Mouse (Mus musculus): ENCODE results near the gene Scel. TPM values are rescaled to one million over a fixed set of nuclear protein-coding genes. Genes with fewer than 3 reads are reported as not detected.

The Scel gene
- polyA plus RNA-seq, 1 experiment = 0.07 TPM

DNA sequence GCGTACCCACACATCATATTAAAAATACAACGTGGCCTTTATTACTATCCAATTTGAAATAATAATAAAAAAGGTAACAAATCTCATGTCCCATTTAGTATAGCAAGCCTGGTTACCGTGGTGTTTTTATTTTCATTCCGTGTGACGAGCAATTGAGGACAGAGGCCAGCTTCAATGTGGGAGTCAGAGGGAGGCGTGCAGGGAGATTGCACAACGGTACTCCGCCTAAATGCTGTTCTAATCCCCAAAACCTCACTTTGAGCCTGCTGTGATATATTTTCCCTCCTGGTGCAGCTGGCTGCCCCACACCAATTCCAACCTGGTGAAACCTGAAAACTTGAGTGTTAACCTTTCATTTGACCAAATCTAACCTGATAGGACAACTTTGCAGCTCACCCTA is 27.5 kb upstream of the Scel start:
- Histone ChIP-seq H3K36me3 (ENCODE audit: control insufficient read depth, insufficient read depth, low read length) (no peaks in the 10 kb centered on the region), H3K4me3 (ENCODE audit: control insufficient read depth, insufficient read depth, low read length) (no peak overlapping the region), H3K27ac (ENCODE audit: control insufficient read depth, insufficient read depth, low read length) (no peak overlapping the region), H3K4me1 (replicated peaks; ENCODE audit: control insufficient read depth, insufficient read depth, low read length) (no peaks in the 10 kb centered on the region), H3K27me3 (ENCODE audit: control insufficient read depth, insufficient read depth, low read length) (no peaks in the 10 kb centered on the region)
- TF ChIP-seq CTCF (IDR thresholded peaks at IDR 0.05; ENCODE audit: borderline replicate concordance, control insufficient read depth, extremely low read depth, insufficient read depth, low read length, poor library complexity) (no peak), POLR2A (IDR thresholded peaks at IDR 0.05; ENCODE audit: control insufficient read depth, extremely low read depth, insufficient read depth, low read length, poor library complexity) (no peak)
- WGBS = 96% methylated on average over 8 of the region's 8 CpGs
- DNase-seq = no peak

DNA sequence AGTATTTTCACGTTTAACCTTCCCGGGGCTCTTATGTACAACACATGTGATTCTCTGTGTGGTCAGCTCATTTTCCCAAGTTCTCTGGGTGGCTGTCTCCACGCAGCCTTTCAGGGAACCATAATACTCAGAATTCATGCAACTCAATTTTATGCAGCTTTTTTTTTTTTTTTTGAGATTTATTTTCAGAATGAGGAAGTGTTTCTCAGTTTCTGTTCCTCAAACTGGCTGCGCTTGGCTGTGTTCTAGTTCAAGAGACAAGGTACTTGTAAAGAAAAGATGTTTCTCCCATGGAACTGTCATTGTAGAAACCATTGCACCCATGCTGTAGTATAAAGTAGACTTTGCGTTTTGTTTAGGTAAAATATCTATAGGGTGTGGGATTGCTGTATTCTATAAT is 26.2 kb upstream of the Scel start:
- Histone ChIP-seq H3K27me3 (ENCODE audit: control insufficient read depth, insufficient read depth, low read length) (no peaks in the 10 kb centered on the region), H3K27ac (ENCODE audit: control insufficient read depth, insufficient read depth, low read length) (no peak overlapping the region), H3K4me3 (ENCODE audit: control insufficient read depth, insufficient read depth, low read length) (no peak overlapping the region), H3K36me3 (ENCODE audit: control insufficient read depth, insufficient read depth, low read length) (no peaks in the 10 kb centered on the region), H3K4me1 (replicated peaks; ENCODE audit: control insufficient read depth, insufficient read depth, low read length) (no peaks in the 10 kb centered on the region)
- DNase-seq = no peak
- no peak for TF ChIP-seq CTCF (IDR thresholded peaks at IDR 0.05; ENCODE audit: borderline replicate concordance, control insufficient read depth, extremely low read depth, insufficient read depth, low read length, poor library complexity)
- TF ChIP-seq POLR2A (IDR thresholded peaks at IDR 0.05; ENCODE audit: control insufficient read depth, extremely low read depth, insufficient read depth, low read length, poor library complexity) = no peak
- WGBS = 23% methylated on average over 5 of the region's 5 CpGs

DNA sequence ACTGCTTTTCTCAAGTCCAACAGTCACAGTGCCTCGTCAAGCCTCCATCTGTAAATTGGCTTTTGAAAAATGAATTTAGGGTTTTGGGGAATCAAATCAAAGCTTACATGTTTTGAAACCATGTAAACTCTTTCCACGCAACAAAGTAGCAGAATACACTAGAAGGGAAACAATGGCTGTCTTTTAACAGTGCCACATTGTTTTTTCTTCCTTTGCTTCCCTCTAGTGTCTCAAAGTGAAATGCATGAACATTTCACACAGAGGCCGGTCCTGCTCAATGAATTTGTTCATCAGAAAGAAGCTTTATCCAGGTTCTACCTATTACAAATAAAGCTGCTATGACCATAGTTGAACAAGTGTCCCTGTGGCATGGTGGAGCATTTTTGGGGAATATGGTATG is 24.5 kb upstream of the Scel start:
- no peak for DNase-seq
- no peaks in the 10 kb centered on the region for H3K4me1 ChIP-seq (replicated peaks; ENCODE audit: control insufficient read depth, insufficient read depth, low read length)
- H3K27ac ChIP-seq (ENCODE audit: control insufficient read depth, insufficient read depth, low read length) = no peak overlapping the region
- no peaks in the 10 kb centered on the region for H3K36me3 ChIP-seq (ENCODE audit: control insufficient read depth, insufficient read depth, low read length)
- WGBS = 29% methylated on average over 3 of the region's 3 CpGs
- no peaks in the 10 kb centered on the region for H3K27me3 ChIP-seq (ENCODE audit: control insufficient read depth, insufficient read depth, low read length)
- TF ChIP-seq POLR2A (IDR thresholded peaks at IDR 0.05; ENCODE audit: control insufficient read depth, extremely low read depth, insufficient read depth, low read length, poor library complexity) (no peak), CTCF (IDR thresholded peaks at IDR 0.05; ENCODE audit: borderline replicate concordance, control insufficient read depth, extremely low read depth, insufficient read depth, low read length, poor library complexity) (no peak)
- H3K4me3 ChIP-seq (ENCODE audit: control insufficient read depth, insufficient read depth, low read length) = no peak overlapping the region

DNA sequence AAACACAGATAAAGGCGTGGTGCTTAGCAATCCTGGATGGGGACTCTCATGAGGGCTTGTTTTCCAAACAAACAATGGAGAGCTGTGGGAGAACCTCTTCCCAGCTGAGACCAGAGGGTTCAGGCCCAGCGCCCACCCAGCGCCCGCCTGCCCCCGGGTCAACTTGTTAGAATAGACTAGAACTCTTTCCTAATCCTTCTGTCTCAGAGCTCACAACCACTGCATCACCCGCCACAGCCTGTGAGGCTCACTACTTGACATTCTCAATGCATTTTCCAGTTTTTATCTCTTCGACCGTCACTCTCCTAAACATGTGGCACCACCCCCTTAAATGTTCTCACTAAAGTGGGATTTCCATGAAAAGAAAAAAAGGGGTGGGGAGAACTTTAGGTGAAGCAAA is 14.9 kb upstream of the Scel start:
- Histone ChIP-seq H3K27ac (ENCODE audit: control insufficient read depth, insufficient read depth, low read length) (no peak overlapping the region), H3K27me3 (ENCODE audit: control insufficient read depth, insufficient read depth, low read length) (no peaks in the 10 kb centered on the region), H3K4me3 (ENCODE audit: control insufficient read depth, insufficient read depth, low read length) (no peak overlapping the region), H3K36me3 (ENCODE audit: control insufficient read depth, insufficient read depth, low read length) (no peaks in the 10 kb centered on the region), H3K4me1 (replicated peaks; ENCODE audit: control insufficient read depth, insufficient read depth, low read length) (no peaks in the 10 kb centered on the region)
- TF ChIP-seq POLR2A (IDR thresholded peaks at IDR 0.05; ENCODE audit: control insufficient read depth, extremely low read depth, insufficient read depth, low read length, poor library complexity) = no peak
- no peak for DNase-seq
- WGBS = 91% methylated on average over 8 of the region's 8 CpGs

DNA sequence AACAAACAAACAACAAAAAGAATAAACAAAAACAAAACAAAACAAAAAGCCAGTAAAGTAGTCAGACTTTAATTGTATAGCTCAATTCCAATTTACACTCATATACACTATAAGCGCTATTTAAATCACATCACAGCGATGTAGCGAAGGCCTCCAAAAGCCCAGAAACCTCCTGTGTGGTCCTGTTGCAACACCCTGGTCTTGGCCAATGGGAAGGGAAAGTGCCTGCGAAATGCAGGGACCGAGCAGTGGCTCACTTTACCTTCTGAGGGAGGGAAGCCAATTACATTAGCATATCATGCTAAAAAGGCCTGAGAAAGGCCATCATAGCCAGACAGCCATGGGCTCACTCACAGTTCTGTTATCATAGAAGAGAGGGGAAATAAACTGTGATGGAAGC is 14.5 kb upstream of the Scel start:
- no peak for DNase-seq

DNA sequence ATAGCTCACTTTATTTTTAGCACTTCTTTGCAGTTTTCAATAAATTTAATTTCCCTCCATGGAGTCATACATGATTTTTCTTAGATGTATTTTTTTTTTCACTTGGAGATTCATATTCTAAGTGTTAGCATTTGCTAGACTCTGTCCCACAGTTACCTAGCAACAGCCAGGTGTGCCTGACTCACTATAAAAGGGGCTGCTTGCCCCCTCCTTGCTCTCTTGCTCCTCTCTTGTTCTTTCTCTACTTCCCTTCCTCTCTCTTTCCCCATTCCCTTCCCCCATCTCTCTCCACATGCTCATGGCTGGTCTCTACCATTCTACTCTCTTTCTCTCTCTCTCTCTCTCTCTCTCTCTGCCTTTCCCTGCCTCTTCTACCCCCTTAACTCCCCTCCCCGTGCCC is 14.1 kb upstream of the Scel start:
- no peak for DNase-seq
- TF ChIP-seq POLR2A (IDR thresholded peaks at IDR 0.05; ENCODE audit: control insufficient read depth, extremely low read depth, insufficient read depth, low read length, poor library complexity) (no peak), CTCF (IDR thresholded peaks at IDR 0.05; ENCODE audit: borderline replicate concordance, control insufficient read depth, extremely low read depth, insufficient read depth, low read length, poor library complexity) (no peak)
- H3K4me1 ChIP-seq (replicated peaks; ENCODE audit: control insufficient read depth, insufficient read depth, low read length) = no peaks in the 10 kb centered on the region
- no peaks in the 10 kb centered on the region for H3K36me3 ChIP-seq (ENCODE audit: control insufficient read depth, insufficient read depth, low read length)
- WGBS = 92% methylated on average over 1 of the region's 1 CpGs
- H3K27ac ChIP-seq (ENCODE audit: control insufficient read depth, insufficient read depth, low read length) = no peak overlapping the region
- H3K4me3 ChIP-seq (ENCODE audit: control insufficient read depth, insufficient read depth, low read length) = no peak overlapping the region
- H3K27me3 ChIP-seq (ENCODE audit: control insufficient read depth, insufficient read depth, low read length) = no peaks in the 10 kb centered on the region

More for the DNA sequence above, 14.5 kb upstream of the Scel start:
- Histone ChIP-seq H3K4me3 (ENCODE audit: control insufficient read depth, insufficient read depth, low read length) (no peak overlapping the region), H3K27ac (ENCODE audit: control insufficient read depth, insufficient read depth, low read length) (no peak overlapping the region), H3K36me3 (ENCODE audit: control insufficient read depth, insufficient read depth, low read length) (no peaks in the 10 kb centered on the region), H3K27me3 (ENCODE audit: control insufficient read depth, insufficient read depth, low read length) (no peaks in the 10 kb centered on the region), H3K4me1 (replicated peaks; ENCODE audit: control insufficient read depth, insufficient read depth, low read length) (no peaks in the 10 kb centered on the region)
- TF ChIP-seq POLR2A (IDR thresholded peaks at IDR 0.05; ENCODE audit: control insufficient read depth, extremely low read depth, insufficient read depth, low read length, poor library complexity) = no peak
- no peak for TF ChIP-seq CTCF (IDR thresholded peaks at IDR 0.05; ENCODE audit: borderline replicate concordance, control insufficient read depth, extremely low read depth, insufficient read depth, low read length, poor library complexity)
- 94% methylated on average over 5 of the region's 5 CpGs for WGBS

DNA sequence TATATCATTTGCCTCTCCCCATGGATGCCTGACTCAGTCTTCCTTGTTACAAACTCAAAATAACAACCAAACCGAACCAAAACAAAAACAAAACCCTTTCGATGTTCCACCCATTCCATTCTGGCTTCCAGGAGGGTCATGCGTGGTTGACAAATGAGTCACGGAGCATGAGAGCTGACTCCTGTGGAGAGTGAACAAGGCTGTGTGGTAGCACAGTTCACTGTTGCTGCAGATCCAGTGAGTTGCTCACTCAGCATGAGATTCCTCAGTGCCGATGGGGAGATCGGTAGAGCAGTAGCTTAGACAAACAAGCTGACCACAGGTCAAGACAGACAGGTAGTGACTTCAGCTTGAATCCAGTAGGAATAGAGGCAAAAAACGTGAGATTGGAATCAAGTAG is 12.8 kb upstream of the Scel start:
- Histone ChIP-seq H3K4me1 (replicated peaks; ENCODE audit: control insufficient read depth, insufficient read depth, low read length) (no peaks in the 10 kb centered on the region), H3K36me3 (ENCODE audit: control insufficient read depth, insufficient read depth, low read length) (no peaks in the 10 kb centered on the region), H3K4me3 (ENCODE audit: control insufficient read depth, insufficient read depth, low read length) (no peak overlapping the region), H3K27ac (ENCODE audit: control insufficient read depth, insufficient read depth, low read length) (no peak overlapping the region), H3K27me3 (ENCODE audit: control insufficient read depth, insufficient read depth, low read length) (no peaks in the 10 kb centered on the region)
- DNase-seq = no peak
- WGBS = 90% methylated on average over 7 of the region's 7 CpGs
- no peak for TF ChIP-seq POLR2A (IDR thresholded peaks at IDR 0.05; ENCODE audit: control insufficient read depth, extremely low read depth, insufficient read depth, low read length, poor library complexity)
- no peak for TF ChIP-seq CTCF (IDR thresholded peaks at IDR 0.05; ENCODE audit: borderline replicate concordance, control insufficient read depth, extremely low read depth, insufficient read depth, low read length, poor library complexity)

All from thymus, adult 2 months (tissue).